Mouse (Mus musculus) liver, embryonic 13.5 days (tissue): ENCODE measurements around the gene Wnt6. TPM values are rescaled to one million over a fixed set of nuclear protein-coding genes. Genes with fewer than 3 reads are reported as not detected.
A peak's percentile ranks its signal among the peaks of the same experiment; 100 is the strongest.

Experiments
- ATAC-seq: fragments of 200-750 bp; cut with Nextera tagmentation; 2 replicates; pipeline ENCODE4 v1.8.0; 2017; ENCODE audit warnings: low read depth, mild to moderate bottlenecking, moderate number of reproducible peaks, moderate library complexity
- DNase-seq: peaks from one replicate; pipeline ENCODE4 v3.0.0; 2022
- H3K27ac ChIP-seq: fragments of 300-500 bp; sonication (generic); 2 replicates; pipeline ENCODE4 v1.5.1; 2015; ENCODE audit warnings: moderate library complexity, mild to moderate bottlenecking, inconsistent platforms
- H3K27me3 ChIP-seq: fragments of 300-500 bp; sonication (generic); 2 replicates; pipeline ENCODE4 v1.6.1; 2015; ENCODE audit warnings: mild to moderate bottlenecking, inconsistent platforms
- H3K36me3 ChIP-seq: fragments of 300-500 bp; sonication (generic); 2 replicates; pipeline ENCODE4 v1.6.1; 2015; ENCODE audit warnings: mild to moderate bottlenecking, inconsistent platforms
- H3K4me1 ChIP-seq: fragments of 300-500 bp; sonication (generic); replicated peaks from 2 replicates; pipeline ENCODE4 v1.6.1; 2015; ENCODE audit warnings: inconsistent platforms
- H3K4me2 ChIP-seq: fragments of 300-500 bp; sonication (generic); 2 replicates; pipeline ENCODE4 v1.6.1; 2015; ENCODE audit warnings: inconsistent platforms, mild to moderate bottlenecking, moderate library complexity
- H3K4me3 ChIP-seq: fragments of 300-500 bp; sonication (generic); replicated peaks from 2 replicates; pipeline ENCODE4 v1.5.1; 2015; ENCODE audit warnings: mild to moderate bottlenecking, inconsistent platforms
- H3K9ac ChIP-seq: fragments of 300-500 bp; sonication (generic); 2 replicates; pipeline ENCODE4 v1.6.1; 2015; ENCODE audit warnings: mild to moderate bottlenecking, inconsistent platforms
- H3K9me3 ChIP-seq: fragments of 300-500 bp; sonication (generic); replicated peaks from 2 replicates; pipeline ENCODE4 v1.6.1; 2016; ENCODE audit warnings: inconsistent platforms
- WGBS: fragments of 180-500 bp; shearing (Covaris S2); methylation state at CpG from one replicate; pipeline ENCODE4 v1.1.7; 2015; ENCODE audit not compliant: insufficient replicate concordance; 5-methylcytosine and 5-hydroxymethylcytosine counted together
- polyA plus RNA-seq: library from polyadenylated mRNA; unstranded; fragments of >200 nt; fragmentation: Nextera tagmentation; extraction: Ambion mirVana; gene quantifications from 2 replicates; pipeline ENCODE4 v1.2.1, GENCODE M21; 2015

The Wnt6 gene
- polyA plus RNA-seq, 1 experiment from 2014 or later, result 0.41 TPM

DNA sequence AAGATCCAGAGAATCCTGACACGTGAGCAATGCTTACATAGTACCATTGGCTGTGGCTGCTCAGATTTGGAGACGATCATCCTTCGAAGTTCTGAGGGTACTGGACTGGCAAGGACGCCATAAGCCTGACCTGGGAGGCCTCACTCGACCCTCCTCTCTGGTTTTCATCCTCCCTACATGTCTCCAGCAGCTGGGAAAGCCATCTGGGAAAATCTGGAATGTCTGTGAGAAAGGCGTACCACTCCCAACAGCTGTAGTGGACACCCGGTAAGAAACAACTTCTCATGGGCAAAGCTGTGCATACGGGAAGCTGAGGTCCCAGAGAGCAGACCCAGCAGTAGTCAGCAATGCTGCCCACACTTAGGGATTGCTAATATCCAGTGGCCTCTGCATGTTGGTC is 19.5 kb upstream of the Wnt6 start:
- Histone ChIP-seq H3K27me3 (peaks cover 21% of the 10 kb centered on the region), H3K4me1 (peaks cover 8% of the 10 kb centered on the region; the same call in 1 of the 2 replicates), H3K4me3 (no peak overlapping the region), H3K9me3 (no peaks in the 10 kb centered on the region), H3K36me3 (no peaks in the 10 kb centered on the region), H3K4me2 (no peak overlapping the region), H3K27ac (no peak overlapping the region), H3K9ac (no peak overlapping the region)
- 71% methylated on average over 8 of the region's 8 CpGs for WGBS
- no peak for ATAC-seq
- no peak for DNase-seq

- Histone ChIP-seq H3K4me3 (no peak overlapping the region), H3K9me3 (no peaks in the 10 kb centered on the region), H3K27me3 (peaks cover 14% of the 10 kb centered on the region; the same call in 1 of the 2 replicates), H3K4me2 (no peak overlapping the region), H3K9ac (no peak overlapping the region), H3K36me3 (no peaks in the 10 kb centered on the region), H3K27ac (no peak overlapping the region), H3K4me1 (peaks cover 8% of the 10 kb centered on the region; the same call in 1 of the 2 replicates)
- ATAC-seq, result no peak
- no peak for DNase-seq
- 81% methylated on average over 3 of the region's 3 CpGs for whole genome bisulfite sequencing
These were observed 18.9 kb upstream of the Wnt6 start for GRCm38 (mm10) chr1:74752833-74753232.

DNA sequence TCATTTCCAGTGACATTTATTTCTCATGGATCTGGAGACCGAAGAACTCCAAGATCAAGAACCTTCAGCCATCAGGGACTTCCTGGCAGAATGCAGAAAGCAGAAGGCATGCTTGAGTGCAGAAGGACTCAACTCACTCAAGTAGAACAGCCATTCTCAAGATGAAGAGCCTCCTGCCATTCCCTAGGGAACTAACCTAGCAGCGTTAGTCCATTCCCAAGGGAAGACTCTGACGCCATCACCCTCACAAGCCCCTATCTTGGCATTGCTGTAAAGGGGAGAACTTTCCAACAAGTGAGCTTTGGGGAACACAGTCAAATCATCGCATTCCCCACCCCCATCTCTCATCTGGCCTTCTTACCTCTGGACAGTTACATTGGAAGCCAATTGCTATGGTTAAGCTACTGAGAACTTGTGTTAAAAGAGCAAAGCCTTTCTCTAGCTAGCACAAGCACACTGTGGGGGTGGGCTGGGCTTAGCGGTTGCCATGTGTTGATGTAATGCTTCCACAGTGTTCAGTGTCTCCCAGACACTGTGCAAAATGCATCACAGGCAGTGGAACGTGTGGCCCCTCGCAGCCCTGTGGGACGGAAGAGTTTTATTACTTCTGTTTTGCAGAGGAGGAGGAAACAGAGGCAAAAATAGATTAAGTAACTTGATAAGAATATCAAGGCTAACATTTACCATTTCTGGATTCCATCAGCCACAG is 18.3 kb upstream of the Wnt6 start:
- H3K4me3 ChIP-seq, result no peak overlapping the region
- DNase-seq (no peak), ATAC-seq (no peak)
- WGBS, result 63% methylated on average over 8 of the region's 8 CpGs
- peaks cover 7% of the 10 kb centered on the region; the same call in 1 of the 2 replicates for H3K4me1 ChIP-seq
- peaks cover 8% of the 10 kb centered on the region; the same call in 1 of the 2 replicates for H3K27me3 ChIP-seq
- no peak overlapping the region for H3K4me2 ChIP-seq
- no peaks in the 10 kb centered on the region for H3K36me3 ChIP-seq
- H3K9me3 ChIP-seq, result no peaks in the 10 kb centered on the region
- H3K9ac ChIP-seq, result no peak overlapping the region
- no peak overlapping the region for H3K27ac ChIP-seq

DNA sequence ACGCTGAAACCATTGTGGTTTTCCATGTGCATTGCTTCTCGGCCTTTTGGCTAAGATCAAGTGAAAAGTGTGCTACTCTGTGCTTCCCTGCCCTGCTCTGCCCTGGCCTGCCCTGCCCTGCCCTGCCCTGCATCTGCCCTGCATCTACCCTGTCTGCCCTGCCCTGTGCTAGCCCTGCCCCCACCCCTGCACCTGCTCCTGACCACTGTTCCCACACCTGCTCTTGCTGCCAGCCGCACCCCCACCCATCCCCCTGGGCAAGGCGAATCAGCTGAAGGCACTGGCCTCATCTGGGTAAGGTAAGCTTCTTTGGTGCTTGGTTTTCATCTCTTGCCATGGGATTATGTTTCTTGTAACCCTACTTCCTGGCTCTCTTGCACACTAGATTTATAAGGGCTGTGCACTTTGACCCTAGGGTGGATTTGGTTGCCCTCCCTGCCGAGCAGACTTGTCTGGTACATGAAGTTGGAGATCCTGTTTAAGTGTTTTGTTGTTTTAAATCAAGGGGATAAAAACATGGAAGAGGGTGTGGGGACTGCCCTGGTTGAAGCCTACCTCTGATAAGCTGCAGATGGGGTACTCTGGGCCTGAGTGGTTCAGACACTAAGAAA is 17.4 kb upstream of the Wnt6 start:
- no peak overlapping the region for H3K9ac ChIP-seq
- 0 out of 2 replicates have a peak, but pooled peaks cover 2% of the 10 kb centered on the region for H3K27me3 ChIP-seq
- H3K9me3 ChIP-seq, result no peaks in the 10 kb centered on the region
- DNase-seq (no peak), ATAC-seq (no peak)
- H3K36me3 ChIP-seq, result no peaks in the 10 kb centered on the region
- no peak overlapping the region for H3K4me2 ChIP-seq
- H3K27ac ChIP-seq, result no peak overlapping the region
- H3K4me1 ChIP-seq, result no peaks in the 10 kb centered on the region
- 62% methylated on average over 5 of the region's 5 CpGs for WGBS
- no peak overlapping the region for H3K4me3 ChIP-seq

- H3K4me1 ChIP-seq, result no peaks in the 10 kb centered on the region
- H3K27ac ChIP-seq, result no peak overlapping the region
- DNase-seq (no peak), ATAC-seq (no peak)
- no peak overlapping the region for H3K9ac ChIP-seq
- WGBS, result 20% methylated on average over 4 of the region's 4 CpGs
- no peaks in the 10 kb centered on the region for H3K36me3 ChIP-seq
- H3K4me3 ChIP-seq, result no peak overlapping the region
- H3K4me2 ChIP-seq, result no peak overlapping the region
- peaks cover 19% of the 10 kb centered on the region for H3K27me3 ChIP-seq
- H3K9me3 ChIP-seq, result no peaks in the 10 kb centered on the region
These were observed 11.9 kb upstream of the Wnt6 start for GRCm38 (mm10) chr1:74759773-74760172.

GRCm38 (mm10) chr1:74763081-74763480 is 8.6 kb upstream of the Wnt6 start:
- no peak for ATAC-seq

DNA sequence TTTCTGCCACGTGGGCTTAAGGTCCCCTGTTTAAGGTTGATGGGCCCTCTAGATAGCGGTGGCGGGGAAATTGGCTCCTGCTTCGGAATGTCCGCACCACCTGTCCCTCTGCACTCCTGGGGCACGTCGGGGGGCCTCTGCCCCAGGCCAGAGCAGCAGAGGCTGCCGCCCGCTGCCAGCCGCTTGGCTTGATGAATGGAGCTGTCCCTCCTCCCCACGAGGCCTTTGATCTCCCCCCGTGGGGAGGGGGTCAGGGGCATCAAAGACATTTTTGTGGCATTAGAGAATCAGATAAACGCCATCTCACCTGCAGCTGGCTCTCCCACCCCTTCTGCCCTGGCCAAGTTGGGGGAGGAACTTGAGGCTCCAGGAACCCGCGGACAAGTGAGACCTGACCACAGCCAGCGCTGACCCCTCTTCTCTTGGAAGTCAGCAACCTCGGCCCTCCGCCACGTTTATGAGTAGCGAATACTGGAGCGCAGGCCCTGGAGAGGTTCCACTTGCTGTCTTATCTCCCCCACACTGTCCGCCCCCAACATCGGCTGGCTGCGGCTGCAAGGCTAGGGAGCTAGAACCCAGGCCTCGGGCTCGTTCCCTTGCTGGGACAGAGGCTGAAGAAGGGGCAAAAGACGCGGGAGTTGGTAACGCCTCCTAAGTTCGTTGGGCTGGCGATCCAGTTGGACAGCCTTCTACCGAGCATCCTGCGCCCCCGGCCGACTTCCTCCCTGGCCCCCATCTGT is 795 bp upstream of the Wnt6 start:
- no peaks in the 10 kb centered on the region for H3K9me3 ChIP-seq
- 2% methylated on average over 35 of the region's 35 CpGs for WGBS
- DNase-seq, result no peak
- H3K4me3 ChIP-seq, result peak overlapping the region; percentile 36; the same call in 1 of the 2 replicates
- H3K4me1 ChIP-seq, result 0 out of 2 replicates have a peak, but pooled peaks cover 2% of the 10 kb centered on the region
- H3K27ac ChIP-seq, result no peak overlapping the region
- H3K27me3 ChIP-seq, result peaks cover 98% of the 10 kb centered on the region
- no peak overlapping the region for H3K9ac ChIP-seq
- no peaks in the 10 kb centered on the region for H3K36me3 ChIP-seq
- ATAC-seq, result no peak
- peak overlapping the region; percentile 50 for H3K4me2 ChIP-seq

More at GRCm38 (mm10) chr1:74763081-74763480, 8.6 kb upstream of the Wnt6 start:
- Histone ChIP-seq H3K4me3 (no peak overlapping the region), H3K27me3 (peaks cover 49% of the 10 kb centered on the region), H3K4me2 (no peak overlapping the region), H3K36me3 (no peaks in the 10 kb centered on the region), H3K9me3 (no peaks in the 10 kb centered on the region), H3K4me1 (no peaks in the 10 kb centered on the region), H3K9ac (no peak overlapping the region), H3K27ac (no peak overlapping the region)
- no peak for DNase-seq
- WGBS, result 2% methylated on average over 6 of the region's 6 CpGs

GRCm38 (mm10) chr1:74771467-74771844 is 236 bp upstream of the Wnt6 start:
- 0% methylated on average over 12 of the region's 26 CpGs for WGBS
- DNase-seq (no peak), ATAC-seq (no peak)
- peak overlapping the region; percentile 50 for H3K4me2 ChIP-seq
- H3K27me3 ChIP-seq, result peaks cover 98% of the 10 kb centered on the region
- H3K36me3 ChIP-seq, result no peaks in the 10 kb centered on the region
- peak overlapping the region; percentile 36 for H3K4me3 ChIP-seq
- H3K9me3 ChIP-seq, result no peaks in the 10 kb centered on the region
- H3K27ac ChIP-seq, result no peak overlapping the region
- 0 out of 2 replicates have a peak, but pooled peaks cover 2% of the 10 kb centered on the region for H3K4me1 ChIP-seq
- no peak overlapping the region for H3K9ac ChIP-seq

DNA sequence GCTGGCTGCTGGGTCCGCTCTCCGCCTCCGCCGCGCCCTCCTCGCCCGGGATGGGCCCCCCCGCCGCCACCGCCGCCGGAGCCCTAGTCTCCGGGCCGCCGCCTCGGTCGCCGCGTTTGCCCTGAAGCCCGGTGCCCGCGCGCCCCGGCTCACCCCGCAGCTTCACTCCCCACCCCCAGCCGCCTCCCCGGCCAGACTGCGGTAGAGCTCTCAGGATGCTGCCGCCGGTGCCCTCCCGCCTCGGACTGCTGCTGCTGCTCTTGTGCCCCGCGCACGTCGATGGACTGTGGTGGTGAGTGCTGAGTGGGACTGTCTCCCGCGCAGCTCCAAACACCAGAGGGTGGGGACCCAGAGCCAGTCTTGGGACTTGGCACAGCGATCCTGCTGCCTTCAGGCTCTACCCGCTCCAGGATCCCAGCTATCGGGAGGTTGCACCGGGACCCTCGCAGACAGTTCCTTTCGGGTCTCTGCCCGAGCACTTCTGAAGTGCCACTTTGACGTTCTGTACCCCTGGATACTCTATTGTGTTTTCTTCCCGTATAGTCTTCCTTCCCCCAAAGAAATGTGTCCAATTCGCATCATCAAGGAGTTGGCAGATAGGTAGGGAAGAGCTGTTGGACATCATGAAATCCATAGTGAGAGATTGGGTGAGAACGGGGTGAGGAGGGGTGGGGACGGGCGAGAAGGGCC is 384 bp downstream of the Wnt6 start:
- H3K4me1 ChIP-seq, result 0 out of 2 replicates have a peak, but pooled peaks cover 2% of the 10 kb centered on the region

GRCm38 (mm10) chr1:74773136-74773535 is 1.4 kb downstream of the Wnt6 start:
- no peak overlapping the region for H3K9ac ChIP-seq
- WGBS, result under 1% methylated on average over 15 of the region's 15 CpGs
- DNase-seq (peak; percentile 56), ATAC-seq (peak; percentile 75)
- no peaks in the 10 kb centered on the region for H3K9me3 ChIP-seq
- H3K4me1 ChIP-seq, result 0 out of 2 replicates have a peak, but pooled peaks cover 2% of the 10 kb centered on the region
- no peaks in the 10 kb centered on the region for H3K36me3 ChIP-seq
- H3K4me2 ChIP-seq, result 0 out of 2 replicates have a peak overlapping the region, but pooled peaks have one; percentile 50
- no peak overlapping the region for H3K4me3 ChIP-seq
- H3K27me3 ChIP-seq, result peaks cover 100% of the 10 kb centered on the region
- no peak overlapping the region for H3K27ac ChIP-seq

More for the DNA sequence above, 384 bp downstream of the Wnt6 start:
- Histone ChIP-seq H3K4me3 (peak overlapping the region; percentile 36), H3K36me3 (no peaks in the 10 kb centered on the region), H3K4me2 (peak overlapping the region; percentile 50), H3K9me3 (no peaks in the 10 kb centered on the region), H3K27me3 (peaks cover 98% of the 10 kb centered on the region), H3K27ac (no peak overlapping the region), H3K9ac (no peak overlapping the region)
- no peak for ATAC-seq
- no peak for DNase-seq
- 2% methylated on average over 51 of the region's 51 CpGs for WGBS

- H3K9ac ChIP-seq, result no peak overlapping the region
- WGBS, result 26% methylated on average over 7 of the region's 7 CpGs
- H3K9me3 ChIP-seq, result no peaks in the 10 kb centered on the region
- no peak overlapping the region for H3K4me3 ChIP-seq
- H3K27me3 ChIP-seq, result peaks cover 99% of the 10 kb centered on the region
- no peaks in the 10 kb centered on the region for H3K36me3 ChIP-seq
- H3K4me1 ChIP-seq, result 0 out of 2 replicates have a peak, but pooled peaks cover 2% of the 10 kb centered on the region
- no peak overlapping the region for H3K4me2 ChIP-seq
- no peak for DNase-seq
- ATAC-seq, result no peak
- H3K27ac ChIP-seq, result no peak overlapping the region
These were observed 2.4 kb downstream of the Wnt6 start for GRCm38 (mm10) chr1:74774062-74774461.
